Mouse (Mus musculus) retina, adult 2 months (tissue): Measurements from ENCODE around the gene Cyb5b.

Source experiments
- DNase-seq: peaks from one replicate; pipeline ENCODE4 v3.0.0-alpha.2; 2012; ENCODE audit warnings: low read depth, low spot score

The Cyb5b gene

GRCm38 (mm10) chr8:107130028-107130427 lies 20.4 kb upstream of the Cyb5b start:
- no peak for DNase-seq

DNA sequence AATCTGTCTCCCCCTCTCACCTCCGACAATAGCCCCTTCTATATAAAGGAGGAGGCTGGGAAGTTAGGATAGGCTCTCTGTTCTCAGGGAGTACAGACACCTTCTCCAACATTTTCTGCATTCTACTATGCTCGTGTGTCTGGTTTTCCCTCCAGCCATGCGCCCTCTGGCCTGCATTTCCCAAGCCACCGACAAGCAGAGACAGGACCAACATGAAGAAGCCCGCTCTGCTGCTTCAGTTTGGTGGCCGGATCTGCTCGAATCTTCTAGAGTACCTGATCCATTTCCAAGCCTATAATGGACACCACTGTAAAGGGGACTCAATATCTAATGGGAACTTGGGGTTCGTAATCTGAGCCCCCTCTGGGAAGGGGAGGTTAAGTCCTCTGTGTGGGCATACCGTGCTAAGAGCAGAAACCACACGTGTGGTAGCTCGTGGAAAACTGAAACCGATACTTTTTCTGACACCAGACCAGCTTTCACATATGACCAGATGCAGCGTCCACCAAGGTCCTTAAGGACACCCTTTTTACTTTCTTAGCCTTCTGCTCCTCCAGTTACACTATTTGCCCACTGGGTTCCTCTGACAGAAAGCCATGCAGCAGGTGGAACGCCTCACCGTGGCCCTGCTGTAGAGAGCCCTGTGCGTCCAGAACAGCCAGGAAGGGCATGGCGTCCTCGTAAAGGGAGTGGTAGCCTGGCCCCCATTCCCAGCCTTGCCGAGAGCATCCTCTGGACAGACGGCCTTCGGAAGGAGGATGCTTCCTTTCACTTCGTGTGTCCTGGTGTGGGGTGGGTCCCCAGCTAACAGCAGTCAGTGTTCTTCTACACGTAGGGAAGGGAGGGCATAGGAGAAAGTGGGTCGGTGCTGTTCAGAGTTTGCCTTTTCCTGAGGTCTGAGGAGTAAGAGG lies 17.6 kb upstream of the Cyb5b start:
- no peak for DNase-seq

DNA sequence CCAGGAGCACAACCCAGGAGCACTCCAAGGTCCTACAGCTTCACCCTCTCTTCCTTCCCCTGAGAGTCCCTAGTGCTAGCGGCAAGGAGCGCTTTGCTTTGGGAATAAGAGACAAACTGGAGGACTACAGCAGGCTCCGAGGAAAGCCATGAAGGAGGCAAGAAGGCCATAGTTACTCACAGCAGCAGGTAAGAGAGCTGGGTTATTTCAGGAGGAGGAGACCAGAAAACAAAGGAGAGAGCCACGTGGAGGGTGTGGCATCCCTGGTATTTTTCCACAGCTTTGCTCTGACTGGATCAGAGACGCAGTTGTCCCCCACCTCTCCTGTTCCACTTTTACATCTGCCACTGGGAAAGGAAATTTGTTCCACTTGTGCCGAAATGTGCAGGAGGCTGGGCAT lies 16.6 kb upstream of the Cyb5b start:
- no peak for DNase-seq

DNA sequence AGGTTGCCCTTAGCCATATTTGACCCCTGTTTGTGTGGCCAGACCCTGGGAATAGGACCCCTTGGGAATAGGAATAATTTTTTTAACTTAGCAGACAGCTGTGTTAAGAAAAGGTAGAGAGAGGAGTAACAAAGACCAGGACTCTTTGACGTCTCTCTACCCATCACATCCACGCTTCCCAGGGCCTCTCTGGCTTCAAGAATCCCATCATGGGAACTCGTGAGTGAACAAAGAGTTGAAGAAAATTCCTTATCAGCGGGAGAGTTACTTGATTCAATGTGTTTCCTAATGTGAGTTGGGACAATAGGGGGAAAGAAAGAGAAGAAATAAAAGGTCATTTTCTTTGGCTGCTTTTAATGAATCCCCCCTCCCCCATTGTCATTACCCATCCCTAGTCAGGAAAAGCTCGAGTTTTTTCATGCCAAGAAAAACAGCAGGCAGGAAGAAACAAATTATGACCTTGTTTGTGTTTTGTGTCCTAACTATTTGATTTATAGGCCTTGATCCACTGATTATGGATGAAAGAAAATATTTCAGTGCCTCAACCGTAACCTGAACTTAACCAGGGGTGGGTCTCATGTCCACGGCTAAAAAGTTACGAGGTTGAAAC lies 14.3 kb upstream of the Cyb5b start:
- no peak for DNase-seq

- no peak for DNase-seq
These were observed 12.8 kb upstream of the Cyb5b start for GRCm38 (mm10) chr8:107137591-107137990.

GRCm38 (mm10) chr8:107138338-107138737 lies 12.1 kb upstream of the Cyb5b start:
- no peak for DNase-seq

DNA sequence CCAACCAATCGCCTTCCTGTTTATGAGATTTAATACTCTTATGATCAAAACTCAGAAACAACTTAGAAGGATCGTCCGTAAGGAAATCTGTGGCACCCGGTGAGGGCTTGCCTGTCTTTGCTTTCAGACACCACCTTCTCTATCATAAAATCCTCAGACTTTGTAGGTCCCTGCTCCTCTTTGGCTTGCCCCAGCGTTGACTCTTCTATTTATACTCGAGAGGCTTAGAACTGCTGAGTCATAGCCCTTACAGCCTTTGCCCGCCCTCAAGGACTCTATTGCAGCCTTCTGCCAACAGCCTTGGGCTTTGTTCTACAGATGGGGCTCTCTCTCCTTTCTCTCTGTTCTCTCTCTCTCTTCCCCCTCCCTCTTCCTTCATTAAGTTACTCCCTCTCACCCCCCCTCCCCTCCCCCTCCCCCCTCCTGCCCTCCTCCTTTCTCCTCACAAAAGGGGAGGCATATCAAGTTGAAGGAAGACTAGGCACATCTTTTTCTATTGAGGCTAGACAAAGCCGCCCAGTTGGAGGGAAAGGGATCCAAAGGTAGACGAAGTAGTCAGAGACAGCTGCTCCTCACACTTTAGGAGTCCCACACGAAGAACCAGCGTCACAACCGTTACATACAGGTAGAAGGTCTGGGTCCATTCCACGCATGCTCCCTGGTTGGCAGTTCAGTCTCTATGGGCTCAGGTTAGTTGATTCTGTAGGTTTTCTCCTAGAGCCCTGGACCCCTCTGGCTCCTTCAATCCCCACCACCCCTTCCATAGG lies 10.6 kb upstream of the Cyb5b start:
- no peak for DNase-seq

- DNase-seq = no peak
These were observed 7.9 kb upstream of the Cyb5b start for GRCm38 (mm10) chr8:107142539-107142938.

- DNase-seq = no peak
These were observed 6.9 kb upstream of the Cyb5b start for GRCm38 (mm10) chr8:107143501-107143900.

DNA sequence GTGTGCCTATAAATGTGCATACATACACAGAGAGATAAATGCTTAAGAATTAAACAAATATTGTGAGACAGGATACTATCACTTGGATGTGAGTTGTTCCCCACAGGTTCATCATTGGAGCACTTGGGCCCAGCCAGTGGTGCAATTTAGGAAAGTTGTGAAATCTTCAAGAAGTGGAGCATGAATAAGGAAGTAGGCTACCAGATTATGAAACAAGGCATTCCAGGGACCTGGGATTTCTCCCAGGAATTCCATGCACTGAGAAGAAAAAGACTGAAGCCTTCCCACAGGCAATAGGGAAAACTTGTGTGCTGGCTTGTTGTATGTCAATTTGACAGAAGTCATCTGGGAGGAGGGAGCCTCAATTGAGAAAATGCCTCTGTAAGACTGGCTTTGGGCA lies 4.3 kb upstream of the Cyb5b start:
- DNase-seq = no peak

DNA sequence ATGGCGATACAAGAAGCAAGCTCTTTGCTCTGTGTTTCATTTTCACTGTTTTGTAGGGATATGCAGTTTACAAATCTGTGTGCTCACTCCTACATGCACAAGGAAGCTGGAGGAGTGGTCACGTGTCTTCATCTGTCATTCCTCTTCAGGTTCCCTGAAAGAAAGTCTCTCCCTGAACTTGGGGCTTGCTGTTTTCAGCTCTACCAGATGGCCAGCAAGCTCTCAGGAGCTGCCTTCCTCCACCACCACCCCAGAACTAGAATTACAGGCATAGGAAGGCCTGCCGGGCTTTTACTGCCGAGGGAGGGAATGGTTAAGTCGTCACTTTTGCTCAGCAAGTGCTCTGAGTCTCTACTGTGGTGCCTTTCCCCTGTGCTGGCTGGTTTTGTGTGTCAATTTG lies 1.6 kb upstream of the Cyb5b start:
- no peak for DNase-seq

DNA sequence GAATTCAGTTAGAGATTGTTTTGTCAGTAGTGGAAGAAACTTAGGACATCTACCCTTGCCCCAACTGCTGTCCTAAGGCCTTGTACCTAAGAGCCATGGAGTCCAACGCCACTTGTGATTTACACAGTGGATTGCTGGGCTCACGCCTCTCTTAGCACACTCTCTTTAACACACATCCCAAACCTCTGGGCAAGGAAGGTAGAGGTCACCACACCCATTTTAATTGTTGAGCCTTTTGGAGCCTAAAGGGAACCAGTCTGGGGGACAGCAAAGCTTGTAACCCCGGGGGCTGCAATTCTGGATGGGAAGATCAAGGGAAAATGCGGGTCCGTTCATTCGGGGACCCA lies 410 bp upstream of the Cyb5b start:
- no peak for DNase-seq

GRCm38 (mm10) chr8:107151212-107151920 lies 926 bp downstream of the Cyb5b start:
- DNase-seq = no peak

DNA sequence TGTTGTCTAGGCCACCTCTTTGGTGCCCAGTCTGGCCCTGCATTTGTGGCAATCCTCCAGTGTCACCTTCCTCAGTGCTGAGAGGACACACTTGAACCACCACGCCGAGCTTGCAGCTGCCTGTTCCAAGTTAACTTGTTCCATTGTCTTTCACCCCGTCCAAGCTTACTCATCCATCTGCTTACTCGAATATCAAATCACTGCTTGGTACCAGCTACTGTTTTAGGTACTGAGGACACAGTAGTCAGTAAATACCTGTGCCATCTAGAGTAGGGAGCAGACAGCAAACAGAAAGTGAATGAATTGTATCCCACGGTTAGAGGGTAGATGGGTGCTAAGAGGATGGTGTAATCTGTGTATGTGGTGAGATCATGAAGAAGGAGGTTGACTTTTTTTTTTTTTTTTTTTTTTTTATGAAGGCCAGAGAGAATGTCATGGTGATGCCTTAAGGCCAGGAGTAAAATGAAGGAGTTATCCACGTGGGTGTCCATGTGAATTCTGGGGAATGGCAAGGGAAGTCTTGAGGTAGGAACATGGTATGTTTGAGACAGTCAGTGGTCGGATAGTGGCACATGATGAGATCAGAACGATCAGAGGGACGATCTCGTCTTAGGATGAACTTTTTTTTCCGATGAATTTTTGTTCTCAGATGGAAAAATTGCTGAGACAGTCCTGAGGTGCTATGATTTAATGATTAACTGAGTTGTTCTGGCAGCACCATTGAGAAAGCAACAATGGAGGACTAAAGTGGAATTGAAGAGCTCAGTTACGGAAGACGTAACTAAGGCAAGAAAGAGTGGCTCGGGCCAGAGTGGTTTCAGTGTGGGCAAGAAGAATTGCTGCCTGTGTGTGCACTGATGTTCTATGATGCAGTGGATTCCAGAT lies 3.1 kb downstream of the Cyb5b start:
- no peak for DNase-seq

GRCm38 (mm10) chr8:107156816-107157215 lies 6.4 kb downstream of the Cyb5b start:
- no peak for DNase-seq

DNA sequence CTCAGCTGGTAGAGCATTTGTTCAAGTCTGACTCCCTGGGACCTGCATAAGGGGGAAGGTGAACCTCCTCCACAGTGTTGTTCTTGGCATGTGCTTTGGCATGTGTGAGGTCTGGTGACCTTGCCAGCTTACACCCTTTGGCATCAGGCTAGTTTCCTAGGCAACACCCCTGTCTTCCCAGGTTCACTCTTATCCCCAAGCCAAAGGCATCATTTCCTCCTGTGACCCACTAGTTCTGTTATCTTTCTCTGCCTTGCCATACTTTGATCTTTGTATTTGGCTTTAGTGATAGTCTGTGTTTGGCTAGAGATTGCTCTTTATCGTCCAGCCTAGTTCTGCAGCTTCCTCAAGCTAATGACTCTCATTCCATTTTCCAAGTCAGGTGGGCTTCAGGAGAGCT lies 7.4 kb downstream of the Cyb5b start:
- no peak for DNase-seq

GRCm38 (mm10) chr8:107158890-107159289 lies 8.4 kb downstream of the Cyb5b start:
- DNase-seq = no peak

- DNase-seq = no peak
These were observed 13.9 kb downstream of the Cyb5b start for GRCm38 (mm10) chr8:107164251-107164773.

- no peak for DNase-seq
These were observed 15.3 kb downstream of the Cyb5b start for GRCm38 (mm10) chr8:107165745-107166144.

DNA sequence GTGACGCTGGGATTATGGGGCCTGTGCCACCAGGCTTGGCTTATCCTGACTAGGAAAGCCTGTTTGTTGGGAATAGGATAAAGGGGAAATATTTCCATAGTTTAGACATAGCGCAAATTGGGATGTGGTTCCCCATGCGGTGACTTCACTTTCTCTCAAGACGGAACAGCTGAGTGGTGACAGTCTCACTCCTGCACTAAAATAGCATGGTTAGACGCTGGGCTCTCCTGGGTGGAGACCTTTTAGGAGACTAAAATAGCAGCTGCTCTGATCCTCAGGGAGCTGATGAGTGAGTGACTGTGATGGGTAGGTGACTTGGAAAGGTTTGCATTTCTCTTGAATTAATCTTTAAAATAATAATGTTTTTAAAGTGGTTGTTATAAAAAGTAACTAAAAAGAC lies 17.4 kb downstream of the Cyb5b start:
- DNase-seq = no peak

- no peak for DNase-seq
These were observed 21.7 kb downstream of the Cyb5b start for GRCm38 (mm10) chr8:107172152-107172551.
